Mouse (Mus musculus) cerebellum, adult 11 months (tissue): ENCODE results near the gene Adcy2.

Experiments
- DNase-seq: peaks from one replicate; pipeline ENCODE4 v3.0.0; 2022

Adcy2 gene

DNA sequence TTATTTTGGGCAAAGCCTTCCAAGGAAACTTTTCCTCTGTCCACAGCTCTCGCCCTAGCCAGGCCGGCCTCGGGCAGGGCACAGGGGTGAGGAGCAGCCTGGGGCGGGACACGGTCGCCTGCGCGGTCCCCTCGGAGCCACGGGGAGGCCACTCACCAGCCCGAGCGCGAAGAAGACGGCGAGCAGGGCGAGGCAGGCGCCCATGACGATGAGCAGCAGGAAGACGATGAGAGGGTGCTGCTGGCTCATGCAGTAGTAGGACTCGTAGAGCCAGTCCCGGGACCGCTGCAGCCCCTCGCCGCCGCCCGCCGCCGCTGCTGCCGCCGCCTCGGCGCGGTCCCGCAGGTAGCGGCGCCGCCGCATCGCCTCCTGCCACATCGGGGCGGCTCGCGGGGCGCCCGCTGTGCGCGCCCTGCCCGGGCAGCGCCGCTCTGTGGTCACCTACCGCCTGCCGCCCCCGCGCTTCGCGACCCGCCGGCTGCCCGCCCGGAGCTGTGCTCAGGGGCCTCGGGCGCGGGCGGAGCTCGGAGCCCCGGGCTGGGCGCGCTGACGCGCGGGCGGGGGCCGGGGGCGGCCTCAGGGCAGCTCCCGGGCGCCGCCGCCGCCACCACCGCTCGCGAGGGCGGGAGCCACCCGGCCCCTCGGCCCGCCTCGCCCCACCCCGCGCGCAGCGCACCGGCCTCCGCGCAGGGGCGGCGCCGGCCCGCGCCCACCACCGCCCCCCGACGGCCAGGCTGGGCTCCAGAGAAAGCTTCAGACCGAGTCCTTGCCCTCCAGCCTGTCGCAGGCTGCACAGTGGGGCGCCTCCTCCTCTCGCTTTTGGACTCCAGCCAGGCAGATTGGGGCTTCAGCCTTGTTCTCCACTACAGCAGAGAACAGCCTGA lies at the start of gene Adcy2:
Adcy2 (minus strand) TSS at position 624 of the 884 bp plus-strand sequence.
- no peak for DNase-seq

DNA sequence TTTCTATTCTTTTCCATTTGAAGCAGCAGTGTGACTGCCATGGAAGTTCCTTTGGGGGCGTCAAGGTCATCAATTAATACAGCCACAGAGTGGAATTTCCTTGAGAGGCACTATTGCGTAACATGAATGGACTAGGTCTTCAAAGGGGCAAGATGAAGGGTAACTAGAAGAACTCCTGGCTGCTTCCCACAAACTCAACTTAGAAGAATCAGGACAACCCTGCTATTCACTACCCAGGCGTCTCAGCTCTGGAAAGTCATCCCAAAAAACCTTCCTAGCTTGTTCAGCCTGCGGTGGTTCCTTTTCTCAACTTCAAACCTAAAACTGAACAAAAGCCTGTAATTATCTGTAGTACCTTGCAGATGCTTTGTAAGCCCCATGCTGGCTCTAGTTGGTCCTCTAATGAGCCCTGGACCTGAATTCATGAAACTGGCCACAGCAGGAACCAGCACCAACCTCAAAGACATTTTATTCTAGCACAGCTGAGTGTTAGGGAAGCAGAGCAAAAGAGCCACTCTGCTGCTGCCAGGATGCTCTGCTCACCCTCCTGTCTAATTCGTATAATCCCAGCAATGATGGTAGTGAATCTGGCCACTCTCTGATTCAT lies 37.8 kb upstream of the Adcy2 start:
- DNase-seq: no peak

DNA sequence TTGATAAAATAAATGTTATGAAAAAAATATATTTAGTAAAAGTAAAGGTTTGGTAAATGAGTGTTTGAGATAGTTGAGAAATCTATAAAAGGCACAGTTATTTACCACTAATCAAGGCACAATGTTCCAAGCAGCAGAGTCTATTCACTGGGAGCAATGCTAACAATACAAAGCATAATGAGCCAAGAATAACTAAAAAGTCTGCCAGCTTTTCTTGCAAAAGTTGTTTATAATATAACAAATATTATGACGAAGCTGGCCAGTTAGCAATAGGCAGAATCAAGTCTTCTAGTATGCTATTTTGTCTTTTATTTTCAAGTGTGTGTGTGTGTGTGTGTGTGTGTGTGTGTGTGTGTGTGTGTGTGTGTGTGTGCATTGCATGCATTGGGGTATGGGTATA lies 35.3 kb upstream of the Adcy2 start:
- no peak for DNase-seq

DNA sequence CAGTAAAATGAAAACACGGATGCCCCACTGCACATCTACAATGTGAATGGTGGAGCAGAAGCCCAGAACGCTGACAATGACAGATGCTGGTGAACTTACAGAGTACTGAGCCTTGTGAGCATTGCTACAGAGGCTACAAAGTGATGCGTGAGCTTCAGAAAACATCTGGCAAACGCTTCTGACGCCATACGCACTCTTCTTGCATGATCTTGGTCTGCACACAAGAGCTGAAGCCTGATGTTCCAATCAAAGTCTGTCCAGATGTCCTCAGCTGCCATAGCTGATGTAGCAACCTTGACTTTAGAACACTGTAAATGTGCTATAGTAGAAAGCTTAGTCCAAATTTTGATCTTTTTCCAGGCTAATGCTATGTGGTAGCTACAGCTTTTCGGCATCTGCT lies 34.2 kb upstream of the Adcy2 start:
- DNase-seq: no peak

DNA sequence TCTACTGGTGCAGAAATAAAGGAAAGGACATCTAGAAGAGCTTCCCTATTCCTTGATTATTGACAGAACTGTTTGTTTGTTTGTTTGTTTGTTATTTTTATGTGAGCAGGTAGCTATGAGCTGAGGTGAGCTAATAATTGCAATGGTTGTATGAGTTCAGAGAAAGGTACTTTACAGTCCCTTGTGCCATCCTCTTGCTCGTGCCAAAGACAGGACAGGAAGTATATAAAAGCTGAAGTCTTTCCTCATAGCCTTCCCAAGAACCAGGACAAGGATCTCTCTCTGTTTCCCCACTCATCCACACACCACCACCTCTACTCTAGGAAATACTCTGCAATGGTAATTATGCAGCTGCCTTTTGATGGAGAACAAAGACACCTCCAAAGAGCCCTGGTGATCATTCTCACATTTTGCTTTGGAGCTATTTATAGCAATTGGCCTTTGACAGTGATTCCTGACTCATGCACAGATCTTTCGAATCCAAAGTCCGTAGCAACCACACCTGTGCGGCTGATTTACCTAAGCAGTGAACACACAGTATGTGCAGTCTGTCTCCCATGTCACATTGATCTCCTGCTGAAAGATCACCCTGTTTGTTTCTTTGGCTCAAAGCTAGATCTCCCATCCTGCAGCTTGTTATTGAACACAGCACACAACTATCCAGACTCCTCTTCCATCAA lies 29.9 kb upstream of the Adcy2 start:
- no peak for DNase-seq

DNA sequence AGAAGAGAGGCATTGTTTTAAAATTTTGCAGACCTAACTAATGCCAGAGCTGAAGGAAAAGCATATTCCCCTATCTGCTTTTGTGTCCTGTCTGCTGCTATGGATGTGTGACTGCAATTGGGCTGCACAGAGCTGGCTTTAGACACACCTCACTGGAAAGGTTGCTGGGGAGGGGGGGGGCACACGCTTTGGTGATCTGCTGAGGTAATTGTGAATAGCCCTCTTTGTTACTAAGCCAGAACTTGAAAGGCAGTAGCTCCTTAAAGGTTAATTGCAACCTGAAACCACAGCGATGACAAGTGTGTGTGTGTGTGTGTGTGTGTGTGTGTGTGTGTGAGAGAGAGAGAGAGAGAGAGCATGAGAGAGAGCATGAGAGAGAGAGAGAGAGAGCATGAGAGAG lies 25.6 kb upstream of the Adcy2 start:
- no peak for DNase-seq

DNA sequence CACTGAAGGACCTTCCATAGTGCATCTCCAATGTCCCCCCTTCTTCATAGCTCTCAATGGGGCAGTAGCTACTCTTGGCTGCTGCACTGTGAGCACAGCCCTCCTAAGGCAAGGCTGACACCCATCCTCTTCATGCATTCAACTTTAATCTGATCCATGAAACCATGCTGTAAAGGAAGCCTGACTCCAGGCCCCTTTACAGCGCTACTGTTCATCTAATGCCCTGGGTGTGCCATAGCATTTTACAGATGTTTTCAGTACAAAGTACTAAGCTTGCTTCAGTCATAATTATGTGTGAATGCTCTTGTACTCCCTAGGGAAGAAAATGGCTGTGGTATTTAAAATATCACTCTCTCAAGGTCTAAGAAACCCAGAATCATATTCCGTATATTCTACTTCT lies 23.9 kb upstream of the Adcy2 start:
- no peak for DNase-seq

DNA sequence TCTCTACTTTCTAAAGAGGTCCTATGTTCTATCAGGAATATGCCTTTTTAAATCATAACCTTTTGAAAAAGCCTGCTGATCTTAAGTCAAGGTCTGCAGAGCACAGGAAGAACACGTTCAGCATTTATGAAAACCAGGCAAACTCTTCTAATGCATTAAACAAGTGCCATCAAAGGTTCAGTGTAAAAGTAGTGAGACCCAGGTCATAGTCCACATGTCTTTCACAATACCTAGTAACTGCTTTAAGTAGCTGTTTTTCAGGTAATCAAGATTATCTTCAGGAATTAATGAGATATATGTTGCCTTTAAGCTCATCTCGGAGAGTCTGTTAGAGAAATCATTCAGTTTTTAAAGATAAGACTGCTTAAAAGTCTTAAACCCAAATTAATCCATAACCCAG lies 21.2 kb upstream of the Adcy2 start:
- no peak for DNase-seq

DNA sequence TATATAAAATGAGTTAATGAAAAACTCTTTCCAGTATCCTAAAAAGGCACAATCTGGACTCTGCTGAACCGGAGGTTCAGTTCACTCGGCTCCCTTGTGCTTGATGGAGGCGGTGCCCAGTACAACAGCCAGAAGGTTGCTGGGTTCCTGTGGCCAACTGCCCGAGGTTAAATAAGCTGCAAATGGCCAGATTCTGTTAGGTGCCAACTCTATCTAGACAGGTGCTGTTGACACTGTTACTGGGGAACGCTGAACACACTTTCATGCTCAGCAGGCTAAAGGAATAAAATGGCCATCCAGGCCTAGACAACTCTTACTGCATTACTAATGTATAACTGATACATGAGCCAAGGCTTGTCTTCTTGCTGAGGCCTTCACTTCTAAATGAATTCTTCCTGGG lies 7.6 kb upstream of the Adcy2 start:
- peak; percentile 12 for DNase-seq

DNA sequence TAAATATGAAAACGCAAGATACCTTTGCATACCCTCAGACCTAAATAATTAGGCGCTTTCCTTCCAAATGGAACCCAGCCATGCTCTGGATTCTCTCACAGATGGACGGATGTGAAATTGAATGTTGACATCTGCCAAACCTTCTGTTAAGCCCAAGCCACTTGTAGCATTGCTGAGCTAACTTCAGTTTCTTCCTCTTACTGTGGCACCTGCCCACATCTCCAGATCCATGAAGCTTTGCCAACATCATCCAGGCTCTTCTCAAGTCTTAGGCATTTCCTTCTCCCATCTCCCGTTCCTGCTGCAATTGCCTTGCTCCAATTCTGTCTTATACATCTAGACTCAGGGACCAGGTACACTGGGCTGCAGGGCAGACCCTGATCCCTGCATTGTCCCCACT lies 6.8 kb upstream of the Adcy2 start:
- DNase-seq: no peak

DNA sequence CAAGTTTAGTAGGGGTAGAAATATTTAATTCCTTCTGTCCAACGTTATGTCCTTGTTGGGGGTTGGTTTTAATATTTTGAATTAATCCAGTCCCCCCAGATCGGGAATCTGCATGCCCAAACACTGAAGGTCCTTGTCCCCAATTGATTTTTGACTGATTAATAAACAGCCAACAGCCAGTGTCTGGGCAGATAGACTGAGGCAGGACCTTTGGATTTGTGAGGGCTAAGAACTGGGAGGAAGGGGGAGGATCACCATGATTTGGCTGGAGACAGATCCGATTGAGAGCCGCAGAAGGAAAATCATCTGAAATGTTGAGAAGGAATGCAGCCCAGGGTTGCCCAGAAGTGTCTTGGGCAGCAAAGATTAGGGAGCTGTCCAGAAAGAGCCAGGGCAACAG lies 5.1 kb upstream of the Adcy2 start:
- no peak for DNase-seq

DNA sequence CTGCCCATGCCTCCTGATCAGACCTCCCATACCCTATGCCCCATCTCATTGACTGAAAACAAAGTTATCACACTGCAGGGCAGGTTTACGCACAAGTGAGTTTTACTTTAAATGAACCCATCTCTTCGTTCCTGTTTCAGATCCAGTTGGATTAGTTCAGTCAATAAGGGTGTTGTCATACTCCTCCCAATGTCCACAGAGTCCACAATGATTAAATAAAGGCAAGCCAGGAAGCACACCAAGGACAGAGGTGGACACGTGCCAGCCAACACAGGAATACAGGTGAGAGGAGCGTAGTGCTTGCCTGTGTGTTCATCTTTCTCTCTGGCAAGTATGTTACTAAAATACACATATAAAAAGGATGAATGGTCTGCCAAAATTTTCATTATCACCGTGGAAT lies 3.3 kb upstream of the Adcy2 start:
- no peak for DNase-seq

DNA sequence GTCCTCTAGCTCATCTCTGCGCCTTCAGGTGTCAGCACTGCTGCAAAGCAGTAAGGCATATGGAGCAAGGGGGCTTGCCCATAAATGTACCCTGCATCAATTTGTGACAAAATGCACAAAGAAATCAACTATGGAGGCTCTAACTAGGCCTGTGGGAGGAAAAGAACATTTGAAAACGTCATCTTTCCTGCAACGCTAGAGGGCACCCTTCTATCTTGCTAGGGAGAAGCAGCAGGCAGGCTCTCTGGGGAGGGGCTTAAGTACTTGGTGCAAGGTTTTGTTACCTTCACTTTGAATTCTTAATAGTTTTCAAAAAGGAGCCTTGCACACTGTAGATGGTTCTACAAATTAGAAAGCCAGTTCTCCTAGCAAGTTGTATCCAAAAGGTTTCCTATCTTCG lies 2.8 kb upstream of the Adcy2 start:
- no peak for DNase-seq

DNA sequence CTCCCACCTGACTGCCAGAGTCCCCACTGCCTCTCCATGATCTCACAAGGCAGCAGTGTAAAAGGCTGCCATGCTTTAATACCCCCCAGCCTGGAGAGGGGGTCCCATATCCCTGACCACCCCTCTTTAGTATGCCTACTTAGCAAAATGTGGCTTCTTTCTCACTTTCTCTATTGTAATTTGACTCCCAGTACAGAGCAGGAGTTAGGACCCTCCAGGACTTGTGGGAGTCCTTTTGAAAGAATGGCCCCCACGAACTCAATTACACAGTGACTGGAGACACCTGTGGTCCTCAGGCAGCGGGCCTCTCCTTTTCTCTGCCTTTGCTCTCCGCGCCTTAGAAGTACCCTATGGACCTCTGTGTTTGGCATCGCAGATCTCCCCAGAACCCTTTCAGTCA lies 485 bp upstream of the Adcy2 start:
- no peak for DNase-seq

DNA sequence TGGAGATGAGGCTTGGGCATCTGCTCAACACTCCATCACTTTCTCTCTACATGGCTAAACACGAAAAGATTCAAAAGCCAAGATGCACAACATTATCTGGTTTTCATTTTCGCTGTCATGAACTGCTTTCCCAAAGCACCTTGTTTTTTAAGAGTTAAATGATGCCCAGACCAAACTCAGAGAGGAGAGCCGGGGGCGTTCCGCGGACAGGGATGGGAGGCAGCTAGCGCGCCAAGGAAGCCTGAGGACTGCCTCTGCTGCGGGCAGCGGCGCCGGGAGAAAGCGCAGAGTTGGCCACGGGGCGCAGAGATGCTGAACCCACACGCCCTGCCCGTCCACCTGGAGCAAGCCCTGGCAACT lies 803 bp downstream of the Adcy2 start:
- DNase-seq: no peak

DNA sequence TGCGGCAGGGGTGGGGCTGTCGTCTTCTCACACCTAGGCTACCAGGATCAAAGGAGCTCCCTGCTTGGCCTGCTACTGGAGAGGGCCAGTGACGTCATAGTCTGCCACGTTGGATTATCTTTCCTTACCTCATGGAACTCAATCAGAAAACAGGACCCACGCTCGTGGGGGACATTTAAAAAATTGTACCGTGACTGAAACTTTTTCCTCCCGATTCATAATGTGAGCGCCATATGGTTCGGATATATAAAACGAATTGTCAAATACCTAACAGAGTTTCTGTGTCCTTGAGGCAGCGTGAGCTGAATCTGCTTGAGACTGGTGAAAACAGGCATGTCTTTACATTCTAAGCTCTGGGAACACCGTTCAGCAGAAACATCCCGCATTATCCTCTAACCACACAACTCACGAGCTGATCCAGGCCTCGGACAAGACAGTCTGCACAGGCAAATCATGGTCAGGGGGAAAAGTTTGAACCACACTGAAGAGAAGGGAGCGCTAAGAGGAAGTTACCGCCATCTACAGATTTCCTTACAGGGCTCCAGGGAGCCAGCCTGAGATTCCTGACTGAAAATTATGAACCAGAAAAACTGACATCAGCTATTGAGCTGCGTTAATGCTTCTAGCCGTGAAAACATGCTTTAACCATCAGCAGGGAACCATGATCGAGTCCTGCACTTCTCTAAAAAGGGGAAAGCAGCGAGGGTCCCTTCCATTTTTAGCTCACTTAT lies 1.4 kb downstream of the Adcy2 start:
- no peak for DNase-seq

DNA sequence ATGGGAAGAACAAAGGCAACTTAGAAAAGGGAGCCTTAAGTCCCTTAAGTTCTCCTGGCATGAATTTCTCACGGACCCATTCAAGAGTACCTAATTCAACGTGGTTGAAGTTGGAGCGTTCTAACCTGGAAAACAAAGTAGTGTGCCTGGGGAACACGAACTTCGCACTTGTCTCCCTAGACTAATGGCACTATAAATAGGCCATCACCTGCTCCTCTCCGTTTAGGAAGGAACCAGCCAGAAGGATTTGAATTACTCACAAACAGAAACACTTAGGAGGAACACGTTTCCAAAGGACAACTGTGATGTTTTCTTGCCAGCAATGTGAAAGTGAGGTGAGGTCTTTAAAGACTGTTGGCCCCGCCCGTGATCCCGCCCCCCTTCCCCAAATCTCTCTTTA lies 2.0 kb downstream of the Adcy2 start:
- DNase-seq: no peak

DNA sequence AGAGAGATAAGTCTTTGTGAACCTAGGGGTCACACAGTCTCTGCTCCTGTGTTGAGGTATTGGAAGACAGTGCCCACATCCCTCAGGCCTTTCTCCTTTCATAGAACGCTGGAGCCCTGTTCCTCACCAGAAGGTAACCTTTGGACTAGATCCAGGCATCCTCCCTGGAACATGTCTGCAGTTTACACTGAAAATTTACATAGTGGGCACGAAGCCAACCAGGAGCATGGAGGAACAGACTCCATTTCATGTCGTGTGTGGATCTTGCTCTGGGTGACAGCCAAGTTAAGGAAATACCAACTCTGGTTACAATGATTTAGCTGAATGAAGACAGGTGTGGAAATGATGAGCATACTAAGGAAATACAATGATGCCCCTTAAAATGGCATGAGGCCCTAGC lies 2.7 kb downstream of the Adcy2 start:
- DNase-seq: no peak

DNA sequence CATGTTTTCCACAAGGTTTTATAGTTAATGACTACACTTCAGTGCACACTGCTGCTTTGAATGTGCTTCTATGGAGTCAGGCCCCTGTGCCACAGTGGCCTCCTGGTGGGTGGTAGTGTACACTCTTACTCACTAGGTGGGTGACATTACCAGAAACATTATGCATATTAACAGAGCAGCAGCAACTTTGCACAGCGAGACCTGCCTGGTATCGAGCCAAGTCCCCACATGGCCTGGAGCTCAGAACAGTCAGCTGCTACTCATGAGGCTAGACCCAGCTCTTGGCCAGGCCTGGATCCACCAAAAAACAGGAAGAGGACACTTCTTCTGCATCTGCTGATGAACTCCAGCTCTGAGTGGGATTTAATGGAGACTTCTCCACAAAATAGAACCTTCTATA lies 13.6 kb downstream of the Adcy2 start:
- DNase-seq: no peak

DNA sequence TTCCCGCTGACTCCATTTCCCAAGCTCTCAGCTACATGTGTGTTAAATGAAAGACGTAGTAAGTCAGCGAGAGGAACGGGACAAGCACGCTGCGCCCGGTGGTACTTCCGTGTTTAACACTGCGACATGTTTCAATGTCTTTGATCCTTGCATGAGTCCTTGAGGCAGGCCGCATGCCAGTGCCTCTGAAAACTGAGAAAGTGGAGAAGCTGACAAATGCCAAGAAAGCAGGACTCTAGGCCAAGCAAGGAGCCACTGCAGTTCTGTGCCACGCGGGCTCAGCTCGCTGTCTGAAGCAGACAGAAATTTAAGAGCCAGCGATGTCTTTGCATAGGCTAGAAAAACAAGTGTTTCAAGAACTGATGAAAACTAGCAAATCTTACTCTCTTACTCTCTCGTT lies 15.3 kb downstream of the Adcy2 start:
- DNase-seq: no peak

DNA sequence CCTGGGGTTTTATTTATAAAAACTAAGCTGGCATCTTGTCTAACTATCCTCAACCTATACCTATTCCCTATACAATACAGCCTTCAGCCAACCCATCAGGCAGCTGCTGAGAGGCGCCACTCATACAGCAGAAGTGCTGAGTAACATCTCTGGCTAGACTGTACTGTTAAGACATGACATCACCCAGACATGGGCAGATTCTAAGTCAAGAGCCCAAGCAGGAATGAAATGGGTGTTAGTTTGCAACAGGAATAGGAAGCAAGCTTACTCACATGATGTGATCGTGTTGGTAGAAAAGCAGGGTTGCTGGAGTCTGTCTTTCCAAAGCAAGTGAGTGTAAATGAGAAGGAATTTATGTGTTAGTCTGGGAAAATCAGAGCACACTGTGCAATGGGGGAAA lies 18.3 kb downstream of the Adcy2 start:
- no peak for DNase-seq

DNA sequence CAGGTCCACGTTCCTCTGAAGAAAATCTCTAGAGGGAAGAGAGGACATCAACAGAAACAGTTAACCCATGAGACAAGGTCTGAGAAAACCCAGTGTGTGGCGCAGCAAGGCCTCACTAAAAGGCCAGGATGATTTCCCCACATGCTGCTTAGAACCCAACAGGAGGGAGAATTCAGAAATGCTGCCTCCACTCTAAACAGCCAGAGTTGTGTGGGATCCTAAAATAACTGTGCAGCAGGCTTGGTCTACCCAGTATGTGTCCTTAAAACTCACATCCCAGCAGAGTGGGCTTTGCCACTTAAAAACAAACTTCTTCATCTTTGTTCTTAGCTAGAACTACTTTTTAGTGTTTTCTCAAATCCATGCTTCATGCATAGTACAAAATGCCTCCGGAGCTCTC lies 26.2 kb downstream of the Adcy2 start:
- no peak for DNase-seq

DNA sequence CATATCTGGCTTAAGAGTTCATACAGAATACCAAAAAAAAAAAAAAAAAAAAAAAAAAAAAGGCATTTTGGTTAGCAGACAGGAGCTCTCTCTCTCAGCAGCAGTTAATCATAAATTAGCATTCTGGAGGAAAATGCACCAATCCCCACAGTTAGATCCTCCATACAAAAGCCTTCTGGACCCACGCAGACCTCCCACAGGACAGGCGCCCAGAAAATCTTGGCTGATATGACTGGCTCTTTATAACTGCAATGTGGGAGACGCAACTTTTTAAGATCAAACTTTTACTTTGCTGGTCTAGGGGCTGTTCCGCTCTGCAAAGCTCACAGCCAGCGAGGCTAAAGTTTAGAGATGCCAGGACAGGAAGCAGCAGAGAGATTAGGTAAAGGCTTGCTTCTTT lies 37.8 kb downstream of the Adcy2 start:
- DNase-seq: no peak

DNA sequence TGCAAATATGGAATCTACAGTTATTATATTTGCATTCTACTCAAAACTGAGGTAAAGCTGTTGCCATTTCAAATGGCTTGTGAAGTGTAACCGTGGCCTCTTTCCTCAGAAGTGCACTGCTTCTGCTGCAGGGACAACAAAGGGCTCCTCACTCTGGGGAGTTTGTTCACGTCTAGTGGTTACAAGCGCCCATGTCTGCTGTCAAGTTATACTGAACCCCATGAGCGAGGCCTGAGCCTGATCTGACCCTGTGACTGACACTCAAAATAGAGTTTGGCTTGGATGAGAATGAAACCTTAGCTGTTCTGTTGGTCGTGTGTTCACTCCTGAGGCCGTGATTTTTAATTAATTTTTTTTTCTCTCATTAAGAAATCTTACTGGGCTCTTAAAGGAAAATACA lies 38.8 kb downstream of the Adcy2 start:
- no peak for DNase-seq
